Mouse (Mus musculus) limb, embryonic 10.5 days (tissue): ENCODE results near the gene Marcks. TPM values are rescaled to one million over a fixed set of nuclear protein-coding genes. Genes with fewer than 3 reads are reported as not detected.
"Not testable (repeated sequence)": the region's sequence is repeated elsewhere in the genome, so short reads cannot be mapped to it uniquely, and the experiment has no call there.

Source experiments
- DNase-seq: peaks from one replicate; pipeline ENCODE4 v3.0.0-alpha.2; 2017; ENCODE audit warnings: low spot score
- H3K27ac ChIP-seq: fragments of 300-500 bp; sonication (generic); 2 replicates; pipeline ENCODE4 v1.5.1; 2016; ENCODE audit warnings: mild to moderate bottlenecking
- H3K27me3 ChIP-seq: fragments of 300-500 bp; sonication (generic); 2 replicates; pipeline ENCODE4 v1.6.1; 2016; ENCODE audit warnings: low read depth, mild to moderate bottlenecking; ENCODE audit not compliant: poor library complexity, severe bottlenecking
- H3K36me3 ChIP-seq: fragments of 300-500 bp; sonication (generic); 2 replicates; pipeline ENCODE4 v1.6.1; 2016; ENCODE audit warnings: mild to moderate bottlenecking, moderate library complexity
- H3K4me1 ChIP-seq: fragments of 300-500 bp; sonication (generic); 2 replicates; pipeline ENCODE4 v1.6.1; 2016
- H3K4me3 ChIP-seq: fragments of 300-500 bp; sonication (generic); 2 replicates; pipeline ENCODE4 v1.5.1; 2016; ENCODE audit warnings: mild to moderate bottlenecking, moderate library complexity
- H3K9me3 ChIP-seq: fragments of 300-500 bp; sonication (generic); replicated peaks from 2 replicates; pipeline ENCODE4 v1.6.1; 2016; ENCODE audit warnings: mild to moderate bottlenecking
- WGBS: fragments of 180-500 bp; shearing (Covaris S2); methylation state at CpG from one replicate; pipeline ENCODE4 v1.1.7; 2016; 5-methylcytosine and 5-hydroxymethylcytosine counted together
- polyA plus RNA-seq: library from polyadenylated mRNA; unstranded; fragments of >200 nt; fragmentation: Nextera tagmentation; extraction: Ambion mirVana; gene quantifications from 2 replicates; pipeline ENCODE4 v1.2.1, GENCODE M21; 2016

Gene Marcks
- polyA plus RNA-seq, 1 experiment from 2014 or later: 115 TPM

- H3K27ac ChIP-seq: no peak overlapping the region
- no peaks in the 10 kb centered on the region for H3K27me3 ChIP-seq
- 88% methylated on average over 2 of the region's 2 CpGs for WGBS
Measured at GRCm38 (mm10) chr10:37115329-37115728, 23.4 kb downstream of the Marcks start.

GRCm38 (mm10) chr10:37112812-37113211 lies 25.9 kb downstream of the Marcks start:
- Histone ChIP-seq H3K27me3 (no peaks in the 10 kb centered on the region), H3K4me3 (no peak overlapping the region), H3K36me3 (no peaks in the 10 kb centered on the region), H3K9me3 (no peaks in the 10 kb centered on the region), H3K27ac (peak overlapping the region; percentile 53), H3K4me1 (peaks cover 17% of the 10 kb centered on the region)
- WGBS: 47% methylated on average over 4 of the region's 4 CpGs
- DNase-seq: peak; percentile 33

More at GRCm38 (mm10) chr10:37115329-37115728, 23.4 kb downstream of the Marcks start:
- no peak for DNase-seq
- Histone ChIP-seq H3K4me3 (no peak overlapping the region), H3K9me3 (no peaks in the 10 kb centered on the region), H3K4me1 (peaks cover 17% of the 10 kb centered on the region), H3K36me3 (no peaks in the 10 kb centered on the region)

DNA sequence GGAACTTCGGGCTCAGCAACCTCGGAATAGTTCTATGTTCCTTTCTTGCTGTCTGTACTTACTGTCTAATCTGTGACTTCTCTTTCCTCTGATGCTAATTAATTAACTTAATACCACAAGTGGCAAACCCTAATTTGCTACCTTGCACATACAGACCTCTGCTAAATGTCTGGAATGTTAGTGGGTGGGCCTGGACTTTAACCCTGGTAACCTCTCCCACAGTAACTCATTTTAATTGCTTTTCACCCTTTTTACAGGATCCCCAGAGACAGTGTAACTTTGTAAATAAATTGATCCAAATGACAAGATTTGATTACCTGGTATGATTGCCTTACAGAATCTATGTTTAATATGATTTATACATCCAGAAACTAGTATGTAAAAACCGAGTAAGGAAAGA lies 26.4 kb downstream of the Marcks start:
- no peak overlapping the region for H3K27ac ChIP-seq
- H3K4me1 ChIP-seq: peaks cover 17% of the 10 kb centered on the region
- DNase-seq: no peak
- H3K27me3 ChIP-seq: no peaks in the 10 kb centered on the region
- H3K9me3 ChIP-seq: no peaks in the 10 kb centered on the region
- no peak overlapping the region for H3K4me3 ChIP-seq
- 54% methylated on average over 3 of the region's 3 CpGs for WGBS
- no peaks in the 10 kb centered on the region for H3K36me3 ChIP-seq

GRCm38 (mm10) chr10:37111432-37111831 lies 27.3 kb downstream of the Marcks start:
- no peak for DNase-seq
- no peaks in the 10 kb centered on the region for H3K36me3 ChIP-seq
- H3K9me3 ChIP-seq: no peaks in the 10 kb centered on the region
- H3K4me3 ChIP-seq: no peak overlapping the region
- H3K27ac ChIP-seq: no peak overlapping the region
- no peaks in the 10 kb centered on the region for H3K27me3 ChIP-seq
- WGBS: 82% methylated on average over 2 of the region's 2 CpGs
- H3K4me1 ChIP-seq: peaks cover 17% of the 10 kb centered on the region

- Histone ChIP-seq H3K27me3 (no peaks in the 10 kb centered on the region), H3K4me1 (peaks cover 1% of the 10 kb centered on the region), H3K4me3 (no peak overlapping the region), H3K36me3 (no peaks in the 10 kb centered on the region), H3K9me3 (no peaks in the 10 kb centered on the region), H3K27ac (no peak overlapping the region)
- DNase-seq: no peak
- WGBS: 72% methylated on average over 4 of the region's 4 CpGs
Measured at GRCm38 (mm10) chr10:37106871-37107627, 31.7 kb downstream of the Marcks start.

DNA sequence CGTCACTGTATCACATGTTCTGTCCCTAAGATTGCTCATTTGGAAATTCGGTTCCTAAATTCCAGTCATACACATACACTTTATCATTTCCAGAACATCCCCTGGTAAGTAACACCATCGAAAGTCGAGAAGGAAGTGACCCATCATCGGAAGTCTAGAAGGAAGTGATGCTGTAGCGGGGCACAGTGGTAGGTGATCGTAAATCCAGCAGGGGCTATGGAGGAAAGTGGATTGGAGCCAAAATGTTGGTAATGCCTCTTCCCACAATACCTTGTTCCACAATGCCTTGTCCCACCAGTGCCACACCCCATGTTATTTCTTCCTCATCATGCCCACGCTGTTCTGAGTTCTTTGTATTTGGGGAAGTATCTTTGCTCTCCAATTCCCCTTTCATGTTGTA lies 32.4 kb downstream of the Marcks start:
- no peak for DNase-seq
- H3K36me3 ChIP-seq: no peaks in the 10 kb centered on the region
- no peaks in the 10 kb centered on the region for H3K9me3 ChIP-seq
- no peak overlapping the region for H3K4me3 ChIP-seq
- no peak overlapping the region for H3K27ac ChIP-seq
- H3K4me1 ChIP-seq: no peaks in the 10 kb centered on the region
- 91% methylated on average over 8 of the region's 8 CpGs for WGBS
- no peaks in the 10 kb centered on the region for H3K27me3 ChIP-seq

- Histone ChIP-seq H3K27me3 (no peaks in the 10 kb centered on the region), H3K4me3 (no peak overlapping the region), H3K36me3 (no peaks in the 10 kb centered on the region), H3K27ac (no peak overlapping the region), H3K9me3 (no peaks in the 10 kb centered on the region), H3K4me1 (no peaks in the 10 kb centered on the region)
- 74% methylated on average over 4 of the region's 4 CpGs for WGBS
- no peak for DNase-seq
Measured at GRCm38 (mm10) chr10:37102227-37103080, 36.3 kb downstream of the Marcks start.

DNA sequence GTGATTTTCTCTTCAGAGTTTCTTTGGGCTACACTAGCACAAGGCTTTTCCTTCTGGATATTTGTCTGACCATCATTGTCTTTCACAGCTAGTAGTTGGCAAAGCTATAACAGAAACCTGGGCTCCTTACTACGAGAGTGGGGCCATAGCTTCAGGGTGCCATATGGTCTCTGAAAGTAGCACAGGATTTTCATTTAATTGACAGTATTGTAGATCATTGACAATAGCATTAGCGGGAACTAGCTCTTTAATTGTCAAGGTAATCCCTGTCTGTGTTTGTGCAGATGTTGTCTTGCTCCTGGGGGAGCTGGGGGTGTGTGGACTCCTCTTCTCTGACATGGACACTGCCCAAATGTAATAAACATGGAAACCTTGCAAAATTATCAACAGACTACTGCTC lies 37.0 kb downstream of the Marcks start:
- no peak overlapping the region for H3K4me3 ChIP-seq
- 77% methylated on average over 2 of the region's 2 CpGs for WGBS
- no peak for DNase-seq
- H3K27me3 ChIP-seq: no peaks in the 10 kb centered on the region
- no peak overlapping the region for H3K27ac ChIP-seq
- H3K9me3 ChIP-seq: no peaks in the 10 kb centered on the region
- H3K36me3 ChIP-seq: no peaks in the 10 kb centered on the region
- no peaks in the 10 kb centered on the region for H3K4me1 ChIP-seq

DNA sequence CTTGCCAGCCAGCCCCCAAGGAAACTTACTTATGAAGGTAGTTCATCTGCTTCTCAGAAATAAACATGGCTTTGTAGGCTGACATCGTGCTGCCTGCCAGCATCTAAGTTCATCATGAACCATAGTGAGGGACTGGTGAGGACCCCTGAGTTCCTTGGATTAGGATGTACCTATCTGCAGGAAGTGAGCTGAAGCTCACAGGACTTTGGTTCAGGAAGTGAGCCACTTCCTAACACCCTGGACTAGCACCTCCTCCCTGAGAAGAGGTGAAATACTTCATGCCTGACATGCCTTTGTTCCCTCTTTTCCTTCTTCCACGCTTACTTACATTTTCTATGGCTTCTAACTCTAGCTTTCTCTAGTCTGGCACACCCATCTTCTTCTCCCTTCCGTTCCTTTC lies 42.2 kb downstream of the Marcks start:
- no peak for DNase-seq
- no peaks in the 10 kb centered on the region for H3K27me3 ChIP-seq
- H3K9me3 ChIP-seq: no peaks in the 10 kb centered on the region
- H3K27ac ChIP-seq: no peak overlapping the region
- no peaks in the 10 kb centered on the region for H3K36me3 ChIP-seq
- H3K4me3 ChIP-seq: no peak overlapping the region
- no peaks in the 10 kb centered on the region for H3K4me1 ChIP-seq
- WGBS: 89% methylated on average over 3 of the region's 3 CpGs

DNA sequence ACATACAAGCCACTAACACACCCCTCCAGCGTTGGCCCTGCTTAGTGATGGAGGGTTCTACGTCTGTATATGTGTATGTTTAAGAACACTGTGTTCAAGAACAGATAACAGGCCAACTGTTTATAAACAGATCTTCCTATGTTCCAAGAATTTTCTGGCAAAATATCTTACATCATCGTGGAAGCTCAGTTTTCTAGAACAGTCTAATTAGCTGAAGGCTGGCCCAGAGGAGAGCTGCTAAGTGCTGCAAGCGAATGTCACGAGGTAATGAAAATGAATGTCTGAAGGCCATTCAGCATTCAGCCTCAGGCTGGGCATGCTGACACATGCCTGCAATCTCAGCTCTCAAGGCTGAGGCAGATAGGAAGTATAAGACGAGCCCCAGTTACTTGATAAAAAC lies 42.9 kb downstream of the Marcks start:
- Histone ChIP-seq H3K27ac (no peak overlapping the region), H3K4me3 (no peak overlapping the region), H3K36me3 (no peaks in the 10 kb centered on the region), H3K4me1 (no peaks in the 10 kb centered on the region), H3K9me3 (no peaks in the 10 kb centered on the region), H3K27me3 (no peaks in the 10 kb centered on the region)
- no peak for DNase-seq
- 69% methylated on average over 6 of the region's 6 CpGs for WGBS

DNA sequence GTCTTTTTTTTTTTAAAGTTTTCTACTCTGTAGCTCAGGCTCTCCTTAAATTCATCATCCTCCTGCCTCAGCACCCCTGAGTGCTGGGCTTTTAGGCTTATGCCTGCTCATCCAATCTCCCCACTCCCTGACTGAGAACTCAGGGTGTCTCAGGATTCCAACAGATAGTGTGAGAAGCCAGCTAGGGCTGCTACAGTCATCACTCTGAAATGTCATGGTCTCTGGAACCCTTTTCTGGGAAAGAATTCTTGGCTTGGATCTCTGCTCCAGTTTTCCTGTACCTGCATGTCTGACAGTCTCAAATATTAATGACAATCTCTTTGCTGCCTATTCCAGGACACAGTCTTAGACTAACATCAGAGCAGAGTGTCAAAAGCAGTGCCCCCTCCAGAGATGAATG lies 45.4 kb downstream of the Marcks start:
- no peaks in the 10 kb centered on the region for H3K9me3 ChIP-seq
- DNase-seq: no peak
- H3K4me1 ChIP-seq: no peaks in the 10 kb centered on the region
- H3K27ac ChIP-seq: no peak overlapping the region
- no peaks in the 10 kb centered on the region for H3K36me3 ChIP-seq
- H3K4me3 ChIP-seq: no peak overlapping the region
- no peaks in the 10 kb centered on the region for H3K27me3 ChIP-seq

- H3K36me3 ChIP-seq: no peaks in the 10 kb centered on the region
- H3K4me3 ChIP-seq: no peak overlapping the region
- DNase-seq: no peak
- no peak overlapping the region for H3K27ac ChIP-seq
- H3K27me3 ChIP-seq: no peaks in the 10 kb centered on the region
- WGBS: 90% methylated on average over 3 of the region's 3 CpGs
- H3K4me1 ChIP-seq: no peaks in the 10 kb centered on the region
- no peaks in the 10 kb centered on the region for H3K9me3 ChIP-seq
Measured at GRCm38 (mm10) chr10:37090411-37090810, 48.3 kb downstream of the Marcks start.

- not testable (repeated sequence) for H3K27ac ChIP-seq, H3K9me3 ChIP-seq, H3K4me3 ChIP-seq, H3K27me3 ChIP-seq, H3K36me3 ChIP-seq, H3K4me1 ChIP-seq, DNase-seq
- 95% methylated on average over 2 of the region's 2 CpGs for WGBS
Measured at GRCm38 (mm10) chr10:37084071-37084470, 54.6 kb downstream of the Marcks start.
